Mouse (Mus musculus): ENCODE data around the gene Zfp697.

DNA sequence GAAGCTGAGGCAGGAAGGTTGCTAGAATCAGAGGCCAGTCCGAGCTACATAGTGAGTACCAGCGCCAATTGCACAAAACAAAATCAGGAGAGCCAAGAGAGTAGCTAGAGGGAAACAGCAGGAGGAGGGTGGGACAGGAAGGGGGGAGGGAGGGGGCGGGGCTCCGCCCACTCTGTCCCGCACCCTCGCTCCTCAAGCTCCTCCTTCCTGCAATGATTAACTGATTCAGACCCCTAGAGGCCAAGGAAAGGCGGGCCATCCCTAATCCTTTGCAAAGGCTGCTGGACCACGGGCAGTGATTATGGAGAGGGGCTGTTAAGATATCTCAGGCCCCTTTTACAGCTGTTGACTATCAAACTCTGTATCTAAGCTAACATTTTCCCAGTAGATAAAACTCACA lies 33.6 kb upstream of the Zfp697 start:
- no peak for TF ChIP-seq POLR2A (IDR thresholded peaks at IDR 0.05; ENCODE audit: insufficient read depth, low read depth, low read length)
- no peak for TF ChIP-seq CTCF (IDR thresholded peaks at IDR 0.05; ENCODE audit: insufficient read depth, low read depth, low read length)

Data from olfactory bulb, adult 2 months (tissue).